Mouse (Mus musculus): Measurements from ENCODE around the gene Plcb3. TPM values are rescaled to one million over a fixed set of nuclear protein-coding genes. Genes with fewer than 3 reads are reported as not detected.

Plcb3 gene
- total RNA-seq, 2 experiments from 2014 or later = 22.2 to 30.1 TPM

Other genes with a start within 250 kb of the Plcb3 start
- 10 to 100 TPM; 30.8 to 32.2 TPM for gene Rps6ka4, start 135.8 kb downstream of the Plcb3 start, total RNA-seq (2023)
- 100 to 1,000 TPM; 119 to 124 TPM for gene Ccdc88b, start 118.3 kb downstream of the Plcb3 start, total RNA-seq (2023)
- gene Trmt112, start 66.8 kb downstream of the Plcb3 start, total RNA-seq (2023) = 100 to 1,000 TPM; 105 to 114 TPM
- 1,000 to 10,000 TPM; 1,283 to 1,316 TPM for gene Prdx5, start 66.4 kb downstream of the Plcb3 start, total RNA-seq (2023)
- 10 to 100 TPM; 34.8 to 41.5 TPM for gene Esrra, start 54.7 kb downstream of the Plcb3 start, total RNA-seq (2023)
- not detected for gene Catsperz, start 51.1 kb downstream of the Plcb3 start, total RNA-seq (2023)
- gene Kcnk4, start 42.0 kb downstream of the Plcb3 start, total RNA-seq (2023) = not detected
- 10 to 100 TPM; 21.3 to 26.7 TPM for gene Bad, start 34.6 kb downstream of the Plcb3 start, total RNA-seq (2023)
- gene Gpr137, start 34.0 kb downstream of the Plcb3 start, total RNA-seq (2023) = 10 to 100 TPM; 23.4 to 25.1 TPM
- gene Ppp1r14b, start 1.5 kb downstream of the Plcb3 start, total RNA-seq (2023) = 10 to 100 TPM; 45.4 to 53.1 TPM
- 10 to 100 TPM; 36.1 to 37.4 TPM for gene Fkbp2, start 4.0 kb upstream of the Plcb3 start, total RNA-seq (2023)
- gene Vegfb, start 11.2 kb upstream of the Plcb3 start, total RNA-seq (2023) = 10 to 100 TPM in 1 of 2 experiments, 1 to 10 TPM in 1; 8.6 to 11.5 TPM
- gene Dnajc4, start 16.1 kb upstream of the Plcb3 start, total RNA-seq (2023) = 10 to 100 TPM; 23.5 to 25.0 TPM
- gene Nudt22, start 19.6 kb upstream of the Plcb3 start, total RNA-seq (2023) = 10 to 100 TPM; 16.1 to 19.1 TPM
- 1 to 10 TPM; 1.3 to 1.9 TPM for gene Trpt1, start 19.7 kb upstream of the Plcb3 start, total RNA-seq (2023)
- 100 to 1,000 TPM; 229 to 231 TPM for gene Fermt3, start 43.0 kb upstream of the Plcb3 start, total RNA-seq (2023)
- 10 to 100 TPM; 54.3 to 64.7 TPM for gene Stip1, start 63.5 kb upstream of the Plcb3 start, total RNA-seq (2023)
- 1 to 10 TPM; 2.9 to 5.0 TPM for gene Macrod1, start 80.3 kb upstream of the Plcb3 start, total RNA-seq (2023)
- gene Flrt1, start 129.3 kb upstream of the Plcb3 start, total RNA-seq (2023) = not detected
- gene Otub1, start 229.8 kb upstream of the Plcb3 start, total RNA-seq (2023) = 10 to 100 TPM; 62.1 to 70.6 TPM
- gene Cox8a, start 241.1 kb upstream of the Plcb3 start, total RNA-seq (2023) = 100 to 1,000 TPM; 332 to 337 TPM